Mouse (Mus musculus) cerebellum, adult 11 months (tissue): ENCODE results near the gene Gm21974.
"Not testable (repeated sequence)": the region's sequence is repeated elsewhere in the genome, so short reads cannot be mapped to it uniquely, and the experiment has no call there.

Source experiments
- DNase-seq: peaks from one replicate; pipeline ENCODE4 v3.0.0; 2022

Gm21974 gene

DNA sequence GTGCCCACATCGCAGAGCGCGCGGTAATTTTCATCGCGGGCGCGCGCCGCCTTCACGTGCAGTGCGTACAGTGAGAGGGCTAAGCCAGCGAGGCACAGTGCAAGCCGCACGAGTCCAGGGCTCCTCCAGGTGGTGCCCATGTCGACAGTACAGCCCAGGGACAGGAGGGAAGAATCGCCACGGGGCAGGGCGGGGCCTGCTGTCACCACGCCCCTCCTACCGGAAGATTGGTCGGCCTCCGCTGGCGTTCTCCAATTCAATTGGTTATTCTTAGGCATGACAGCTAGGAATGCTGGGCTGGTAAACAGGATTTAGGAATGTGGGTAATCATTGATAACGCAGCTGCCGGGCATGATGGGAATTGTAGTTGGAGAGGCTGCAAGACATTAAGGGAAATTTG is at the start of gene Gm21974, which contains the start of gene Vkorc1:
Gene Gm21974, minus strand, starts transcription at position 13 of the 400 bp plus-strand sequence.
Gene Vkorc1, minus strand, starts transcription at position 176 of the 400 bp plus-strand sequence.
- DNase-seq, result peak; percentile 96

DNA sequence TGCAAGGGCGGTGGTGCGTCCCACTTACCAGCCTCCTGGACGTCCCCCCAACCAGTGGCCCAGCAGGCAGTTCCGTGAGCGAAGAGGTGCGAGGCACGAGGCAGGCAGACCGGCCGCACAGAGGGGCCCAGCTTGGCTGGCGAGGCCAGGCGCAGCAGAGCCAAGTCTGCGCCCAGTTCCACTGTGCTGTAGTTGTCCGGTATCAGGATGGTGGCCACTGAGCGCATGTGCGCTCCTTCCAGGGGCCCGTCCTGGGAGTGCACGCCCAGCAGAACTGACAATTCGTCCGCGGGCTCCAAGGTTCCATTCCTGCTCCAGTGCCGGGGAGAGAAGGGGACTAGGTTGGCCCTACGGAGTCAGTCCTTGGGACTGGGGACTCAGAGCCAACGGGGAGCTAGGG is 49.4 kb upstream of the Gm21974 start:
- no peak for DNase-seq

- DNase-seq, result not testable (repeated sequence)
These were observed 46.8 kb upstream of the Gm21974 start for GRCm38 (mm10) chr7:127942097-127942496.

DNA sequence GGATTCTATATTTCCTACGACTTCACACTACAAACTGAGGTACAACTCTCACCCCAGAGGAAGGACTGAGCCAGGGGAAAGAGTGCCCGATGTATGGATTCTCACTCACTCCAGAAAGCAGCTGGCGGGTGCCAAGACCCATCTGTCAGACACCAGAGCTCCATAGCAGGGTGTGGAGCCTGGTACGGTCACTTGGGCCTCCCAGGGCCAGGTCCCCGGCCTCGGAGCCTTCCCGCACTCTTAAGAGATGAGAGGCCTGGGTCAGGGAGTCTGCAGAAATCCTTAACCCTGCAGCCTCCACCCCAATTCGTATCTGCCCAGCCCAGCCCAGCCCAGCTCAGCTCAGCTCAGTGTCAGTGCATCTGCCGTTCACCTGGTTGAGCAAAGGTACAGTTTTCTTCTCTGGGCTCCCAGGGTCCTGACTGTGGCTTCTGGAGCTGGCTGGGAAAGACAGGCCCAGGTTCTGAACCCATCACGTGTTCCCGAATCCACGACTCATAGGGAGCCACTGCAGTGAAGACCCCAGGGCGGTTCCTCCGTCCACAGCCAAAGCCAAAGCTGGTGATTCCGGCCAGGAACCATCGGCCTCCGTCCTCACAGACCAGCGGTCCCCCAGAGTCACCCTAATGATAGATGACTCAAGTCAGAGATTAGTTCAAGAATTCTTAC is 41.1 kb upstream of the Gm21974 start:
- DNase-seq, result no peak

DNA sequence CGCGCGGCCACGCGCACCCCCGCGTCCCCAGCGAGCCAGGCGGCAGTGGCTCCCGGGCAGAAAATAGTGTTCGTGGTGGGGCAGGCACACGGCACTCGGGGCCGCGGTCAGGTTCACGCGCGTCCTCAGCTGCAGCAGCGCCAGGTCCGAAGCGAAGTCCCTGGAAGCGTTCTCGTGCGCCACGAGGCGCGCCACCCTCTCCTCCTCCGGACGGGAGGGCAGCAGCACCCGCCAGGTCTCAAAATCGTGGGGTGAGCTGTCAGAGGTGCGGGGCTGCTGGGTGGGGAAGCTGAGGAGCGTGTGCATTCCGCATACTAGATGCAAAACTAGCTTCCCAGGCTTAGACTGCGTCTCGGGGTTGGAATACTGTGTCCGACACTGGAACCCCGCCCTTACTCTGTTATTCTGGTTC is 40.5 kb upstream of the Gm21974 start:
- no peak for DNase-seq

- peak; percentile 91 for DNase-seq
These were observed 39.9 kb upstream of the Gm21974 start for GRCm38 (mm10) chr7:127935028-127935722.

DNA sequence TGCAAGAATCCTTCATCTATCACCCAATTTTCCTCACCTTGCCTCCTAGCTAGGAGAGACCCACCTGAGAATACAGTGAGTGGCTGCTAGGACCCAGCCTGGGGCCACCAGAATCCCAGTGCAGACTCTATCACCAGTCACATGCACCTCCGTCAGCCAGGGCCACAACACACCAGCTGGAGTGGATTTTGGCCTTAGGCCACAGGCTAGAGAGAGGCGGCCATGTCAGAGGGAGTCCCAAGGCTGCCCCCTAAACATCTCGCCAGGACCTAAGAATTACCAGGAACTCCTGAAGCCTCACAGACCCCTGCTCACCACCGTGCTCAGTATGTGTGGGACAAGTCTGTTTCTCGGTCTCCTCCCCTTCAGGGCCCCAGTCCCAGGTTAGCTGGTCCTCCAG is 38.8 kb upstream of the Gm21974 start:
- no peak for DNase-seq

GRCm38 (mm10) chr7:127932273-127933031 is 37.2 kb upstream of the Gm21974 start:
- DNase-seq, result no peak

- DNase-seq, result no peak
These were observed 36.3 kb upstream of the Gm21974 start for GRCm38 (mm10) chr7:127931351-127932135.

- DNase-seq, result no peak
These were observed 35.4 kb upstream of the Gm21974 start for GRCm38 (mm10) chr7:127930636-127931035.

DNA sequence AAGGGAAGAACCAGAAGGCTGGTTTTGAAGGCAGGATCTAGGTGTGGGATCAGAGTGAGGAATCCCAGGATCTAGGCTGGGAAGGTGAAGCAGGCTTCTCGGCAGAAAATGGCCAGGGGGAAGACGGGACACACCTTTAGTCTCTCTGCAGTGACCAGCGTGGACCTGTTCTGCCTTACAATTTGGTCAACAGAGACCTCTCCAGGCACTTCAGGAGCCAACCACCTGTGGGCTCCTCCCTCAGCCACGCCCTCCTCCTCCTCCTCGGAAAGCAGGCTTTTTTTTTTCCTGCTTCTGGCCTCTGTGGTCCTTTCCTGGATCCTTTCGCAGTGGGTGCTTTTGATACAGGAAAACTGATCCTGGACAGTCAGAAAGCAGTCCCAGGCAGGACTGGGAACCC is 34.7 kb upstream of the Gm21974 start, which contains the start of gene Prss8:
Gene Prss8, minus strand, starts transcription at position 182 of the 400 bp plus-strand sequence.
- DNase-seq, result no peak

DNA sequence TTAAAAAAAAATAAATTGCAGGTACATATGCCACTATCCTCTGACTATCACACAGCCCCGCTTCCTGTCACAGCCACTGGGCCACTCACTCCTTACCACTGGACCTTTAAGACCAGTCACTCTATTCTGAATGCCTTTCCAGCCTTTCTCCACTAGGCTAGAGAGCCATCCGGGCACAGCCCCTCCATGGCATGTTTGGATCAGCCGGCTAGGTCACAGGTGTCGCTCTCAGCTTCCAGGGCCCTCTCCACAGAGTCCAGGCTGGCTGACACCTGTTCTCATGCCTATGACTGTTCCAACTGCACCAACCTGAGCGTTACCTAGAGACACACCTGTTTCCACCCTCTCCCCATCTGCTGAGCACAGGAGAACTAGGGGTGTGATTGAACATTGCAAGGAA is 33.3 kb upstream of the Gm21974 start:
- no peak for DNase-seq

DNA sequence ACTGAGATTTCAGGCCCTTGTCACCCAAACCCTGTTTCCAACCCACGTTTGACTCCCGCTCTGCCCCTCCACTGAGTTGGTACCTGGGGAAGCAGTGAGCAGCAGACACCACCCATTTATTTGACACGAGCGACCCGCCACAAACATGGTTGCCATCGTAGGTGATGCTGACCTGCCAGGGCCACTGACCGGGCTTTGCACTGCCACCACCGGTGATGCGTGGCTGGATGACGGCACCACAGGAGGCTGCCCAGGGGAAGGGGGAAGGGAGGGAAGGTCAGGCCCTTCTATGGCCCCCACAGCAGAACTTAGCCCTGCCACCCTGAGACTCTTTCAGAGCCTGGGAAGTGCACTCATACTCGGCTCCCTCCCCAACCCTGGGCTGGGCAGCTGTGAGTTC is 32.5 kb upstream of the Gm21974 start:
- DNase-seq, result no peak

- DNase-seq, result no peak
These were observed 31.6 kb upstream of the Gm21974 start for GRCm38 (mm10) chr7:127926846-127927245.

DNA sequence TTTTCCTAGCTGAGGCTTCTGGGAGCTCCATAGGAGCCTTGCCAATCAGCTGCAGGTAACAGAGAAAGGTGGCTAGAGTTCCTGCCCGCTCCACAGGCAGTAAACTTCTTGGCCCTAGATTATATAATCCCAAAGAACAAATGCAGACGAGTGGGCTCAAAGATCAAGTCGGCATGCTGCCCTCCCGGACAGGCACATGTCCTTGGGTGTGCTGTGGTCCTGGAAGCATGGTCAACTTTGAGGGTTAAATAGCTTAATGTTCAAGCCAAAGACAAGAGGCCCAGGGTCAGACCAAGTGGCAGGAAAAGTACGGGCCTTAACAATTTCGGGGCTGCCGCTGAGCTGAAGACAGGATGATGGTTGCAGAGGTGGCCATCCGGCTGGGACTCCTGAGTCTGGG is 30.8 kb upstream of the Gm21974 start:
- no peak for DNase-seq

DNA sequence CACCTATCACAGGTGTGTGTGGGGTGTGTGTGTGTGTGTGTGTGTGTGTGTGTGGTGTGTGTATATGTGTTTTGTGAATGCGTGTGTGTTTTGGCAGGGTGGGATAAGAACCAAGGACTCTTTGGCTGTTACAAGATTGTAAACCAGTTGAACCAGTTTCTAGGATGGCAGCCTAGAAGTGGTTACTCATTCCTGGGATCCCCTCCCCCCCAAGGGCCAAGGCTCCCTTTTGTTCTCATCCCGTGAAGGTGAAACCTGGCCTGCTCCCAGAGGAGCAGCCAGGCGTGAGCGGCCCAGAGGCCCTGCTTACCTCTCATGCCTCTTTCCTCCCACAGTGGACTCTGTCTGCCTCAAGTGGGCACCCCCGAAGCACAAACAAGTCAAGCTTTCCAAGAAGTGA is 30.0 kb upstream of the Gm21974 start:
- DNase-seq, result no peak

- no peak for DNase-seq
These were observed 28.5 kb upstream of the Gm21974 start for GRCm38 (mm10) chr7:127923714-127924113.

DNA sequence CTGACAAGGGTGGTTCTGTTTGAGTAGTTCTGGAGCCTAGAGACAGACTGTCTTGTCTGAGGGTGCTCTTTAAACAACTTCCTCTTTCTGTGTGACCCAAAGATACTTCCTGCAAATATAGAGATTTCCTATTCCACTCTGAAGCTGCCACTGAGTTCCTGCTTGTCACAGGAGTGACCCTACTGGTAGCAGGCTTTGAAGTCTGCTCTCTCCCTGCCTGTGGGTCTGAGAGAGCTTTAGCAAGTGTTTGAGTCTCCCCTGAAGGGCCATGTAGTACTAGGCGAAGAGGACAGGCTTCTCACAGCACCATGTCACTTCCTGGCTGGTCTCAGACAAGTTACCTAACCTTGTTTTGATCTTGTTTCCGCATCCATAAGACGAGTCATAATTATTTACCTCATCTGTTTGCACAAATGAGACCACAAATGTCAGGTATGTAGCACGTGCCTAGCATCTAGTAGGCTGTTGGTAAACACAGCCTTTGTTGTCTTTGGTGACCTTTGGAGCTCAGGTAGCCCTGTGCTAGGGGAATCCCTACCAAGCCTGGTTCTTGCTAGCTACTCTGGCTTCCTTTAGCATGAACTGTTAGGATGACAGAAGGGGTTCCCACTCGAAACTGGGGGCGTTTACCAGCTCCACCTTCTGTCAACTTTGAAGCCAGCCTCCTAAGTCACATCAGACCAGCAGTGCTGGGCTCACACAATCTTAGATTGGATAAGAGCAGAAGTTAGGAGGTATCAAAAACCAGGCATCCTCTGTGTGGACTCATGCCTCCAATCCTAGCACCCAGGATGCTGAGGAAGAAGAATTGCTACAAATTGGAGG is 27.4 kb upstream of the Gm21974 start:
- DNase-seq, result no peak

GRCm38 (mm10) chr7:127921516-127921915 is 26.3 kb upstream of the Gm21974 start:
- DNase-seq, result no peak

- no peak for DNase-seq
These were observed 24.0 kb upstream of the Gm21974 start for GRCm38 (mm10) chr7:127919290-127919689.

GRCm38 (mm10) chr7:127918203-127918602 is 22.9 kb upstream of the Gm21974 start:
- DNase-seq, result no peak

GRCm38 (mm10) chr7:127915293-127915692 is 20.0 kb upstream of the Gm21974 start:
- no peak for DNase-seq
